Mouse (Mus musculus) frontal cortex, postnatal 10 days (tissue): ENCODE data around the gene Mecom.
"Not testable (repeated sequence)": the region's sequence is repeated elsewhere in the genome, so short reads cannot be mapped to it uniquely, and the experiment has no call there.

Experiments
- DNase-seq, 2 experiments: peaks; one replicate each; pipeline ENCODE4 v3.0.0; 2022; ENCODE audit warnings: low spot score in 2 of 2, mixed read lengths in 1 of 2

The Mecom gene

GRCm38 (mm10) chr3:30547908-30548307 is at the start of gene Mecom:
Mecom (minus strand) TSS chr3:30548008.
- DNase-seq = no peak

GRCm38 (mm10) chr3:30597271-30597670 is 49.5 kb upstream of the Mecom start:
- no peak for DNase-seq

GRCm38 (mm10) chr3:30595111-30595832 is 47.5 kb upstream of the Mecom start:
- DNase-seq = peak in 1 of 2 experiments; percentile 15

GRCm38 (mm10) chr3:30593719-30594485 is 46.1 kb upstream of the Mecom start:
- DNase-seq = no peak

GRCm38 (mm10) chr3:30592418-30592853 is 44.6 kb upstream of the Mecom start:
- no peak for DNase-seq

GRCm38 (mm10) chr3:30588865-30589264 is 41.1 kb upstream of the Mecom start:
- no peak for DNase-seq

- no peak for DNase-seq
These were observed 25.7 kb upstream of the Mecom start for GRCm38 (mm10) chr3:30573549-30573948.

- DNase-seq = not testable (repeated sequence)
These were observed 18.5 kb upstream of the Mecom start for GRCm38 (mm10) chr3:30566333-30566732.

DNA sequence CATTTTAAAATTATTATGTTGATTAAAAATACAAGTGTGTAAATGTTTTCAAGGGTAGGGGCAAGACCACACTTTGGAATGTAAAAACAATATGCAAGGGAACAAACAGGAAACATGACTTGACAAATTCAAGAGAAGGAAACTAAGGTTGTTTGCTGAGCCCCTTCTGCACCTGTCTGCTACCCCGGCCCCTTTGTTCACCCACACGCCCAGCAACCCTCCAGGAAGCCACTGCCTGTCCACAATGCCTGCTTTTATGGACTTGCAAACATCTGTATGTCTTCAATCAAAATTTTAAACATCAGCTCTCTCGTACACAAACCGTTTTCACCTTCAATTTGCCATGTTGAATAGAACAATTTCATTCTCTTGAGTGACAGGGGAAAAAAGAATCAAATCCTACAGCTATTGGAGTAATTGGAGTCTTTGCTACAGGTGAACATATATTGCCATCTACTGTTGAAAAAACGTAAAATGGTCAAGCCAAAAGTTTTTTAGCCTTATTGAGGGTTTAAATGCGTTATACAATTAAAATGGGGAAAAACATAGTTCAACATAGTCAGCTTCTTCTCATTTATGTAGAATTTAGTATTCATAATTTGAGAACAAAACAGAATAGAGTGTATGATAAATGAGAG is 13.0 kb upstream of the Mecom start:
- no peak for DNase-seq

GRCm38 (mm10) chr3:30553741-30554140 is 5.9 kb upstream of the Mecom start:
- no peak for DNase-seq

DNA sequence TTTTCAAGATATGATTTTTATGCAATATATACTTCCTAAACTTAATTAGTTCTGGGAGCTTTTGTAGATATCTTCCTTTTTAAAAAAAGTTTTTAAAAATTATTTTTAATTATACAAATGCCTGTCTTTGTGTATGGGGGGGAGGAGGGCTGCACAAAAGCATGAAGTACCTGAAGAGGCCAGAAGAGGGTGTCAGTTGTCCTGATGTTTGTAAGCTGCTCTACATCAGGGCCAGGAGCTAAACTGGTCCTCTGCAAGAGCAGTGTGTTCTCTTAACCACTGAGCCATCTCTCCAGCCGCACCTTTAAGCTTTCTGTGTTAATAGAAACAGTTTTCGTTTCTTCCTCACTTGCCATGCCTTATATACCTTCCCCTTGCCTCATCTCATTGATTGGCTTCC is 2.4 kb upstream of the Mecom start:
- no peak for DNase-seq

GRCm38 (mm10) chr3:30548928-30549327 is 1.1 kb upstream of the Mecom start:
- no peak for DNase-seq

GRCm38 (mm10) chr3:30546831-30547369 is 908 bp downstream of the Mecom start:
- peak; percentile 18 to 21 for DNase-seq

DNA sequence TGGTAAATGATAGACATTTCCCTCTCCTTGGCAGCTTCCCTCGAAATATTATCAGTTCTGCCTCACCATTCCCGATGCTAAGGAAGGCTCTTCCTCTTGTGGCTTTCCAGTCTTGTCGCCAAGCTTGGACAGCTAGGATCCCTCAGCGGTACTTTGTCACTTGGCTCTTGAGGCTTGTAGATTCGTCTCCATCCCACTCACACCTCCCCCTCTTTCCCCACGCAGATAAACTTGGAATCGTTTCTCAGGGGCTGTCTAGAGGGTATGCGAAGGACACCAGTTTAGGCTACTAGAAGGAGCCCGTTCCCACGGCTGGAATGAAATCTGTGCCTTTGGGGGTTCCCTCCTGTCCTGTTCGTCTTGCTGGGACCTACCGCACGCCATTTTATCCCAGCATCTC is 1.4 kb downstream of the Mecom start:
- no peak for DNase-seq

DNA sequence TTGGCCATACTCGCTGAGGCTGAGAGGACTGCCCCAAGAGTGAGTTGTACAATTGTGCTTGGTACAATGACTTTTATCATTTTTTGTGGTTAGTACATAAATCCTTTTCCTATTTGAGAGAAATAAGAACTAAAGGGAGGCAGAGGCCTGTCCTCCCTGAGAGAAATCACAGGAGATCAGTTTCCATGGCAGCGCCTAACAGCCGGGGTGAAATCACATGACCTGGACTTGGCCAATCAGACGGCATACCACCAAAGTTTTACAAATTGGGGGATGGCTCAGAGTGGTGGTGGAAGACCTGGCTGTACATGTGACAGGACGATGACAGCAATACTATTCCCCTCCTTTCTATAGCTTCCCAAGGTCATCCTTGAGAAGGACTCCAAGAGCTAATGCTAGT is 2.6 kb downstream of the Mecom start:
- DNase-seq = no peak

DNA sequence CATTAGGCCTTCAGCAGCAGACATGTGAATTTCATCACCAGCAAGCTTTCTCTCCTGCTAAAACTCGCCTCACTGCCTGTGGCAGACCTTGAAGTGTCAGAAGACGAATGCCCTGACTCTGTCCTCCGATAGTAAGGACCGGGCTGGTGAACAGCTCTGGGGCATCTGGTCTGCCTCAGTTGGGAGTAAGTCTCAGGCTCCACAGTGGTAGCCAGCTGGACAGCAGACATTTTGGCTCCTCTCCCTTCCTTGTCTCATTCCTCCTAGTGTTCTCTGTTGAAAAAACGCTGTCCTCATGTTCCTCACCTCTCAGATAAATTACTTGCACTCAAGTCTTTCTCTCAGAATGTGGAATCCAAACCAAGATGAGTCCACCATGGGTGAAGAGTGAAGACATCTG is 3.5 kb downstream of the Mecom start:
- no peak for DNase-seq

GRCm38 (mm10) chr3:30535821-30536220 is 12.0 kb downstream of the Mecom start:
- DNase-seq = no peak

DNA sequence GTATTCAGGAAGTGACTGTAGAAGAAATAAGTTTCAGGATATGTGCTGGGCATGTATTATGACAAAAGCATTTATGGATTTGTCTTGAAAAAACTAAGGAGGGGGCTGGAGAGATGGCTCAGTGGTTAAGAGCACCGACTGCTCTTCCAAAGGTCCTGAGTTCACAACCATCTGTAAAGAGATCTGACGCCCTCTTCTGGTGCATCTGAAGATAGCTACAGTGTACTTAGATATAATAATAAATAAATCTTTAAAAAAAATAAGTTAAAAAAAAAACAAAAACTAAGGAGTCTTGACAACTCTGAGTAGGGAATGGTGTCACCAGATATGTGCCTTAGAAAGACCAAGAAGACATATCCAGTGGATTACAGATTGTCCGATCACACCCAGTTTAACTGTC is 27.1 kb downstream of the Mecom start:
- not testable (repeated sequence) for DNase-seq

DNA sequence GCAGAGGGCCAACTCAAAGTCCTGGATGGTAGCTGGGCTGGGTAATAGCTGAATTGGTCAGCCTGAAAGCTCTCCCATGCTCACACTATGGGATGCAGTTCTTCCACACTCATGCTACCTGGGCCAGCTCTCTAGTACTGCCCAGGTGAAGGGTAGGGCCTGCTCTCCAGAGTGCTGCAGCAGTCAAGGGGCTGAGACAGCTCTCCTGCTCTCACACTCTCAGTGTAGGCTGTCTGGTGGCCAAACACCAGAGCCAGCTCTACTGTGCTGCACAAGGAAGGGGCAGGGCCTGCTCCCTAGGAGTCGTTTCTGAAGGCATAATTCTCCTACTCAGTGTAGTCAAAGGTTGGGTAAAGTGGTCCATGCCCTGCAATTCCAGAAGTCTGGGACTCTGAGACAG is 28.4 kb downstream of the Mecom start:
- no peak for DNase-seq

- no peak for DNase-seq
These were observed 32.0 kb downstream of the Mecom start for GRCm38 (mm10) chr3:30515795-30516170.

DNA sequence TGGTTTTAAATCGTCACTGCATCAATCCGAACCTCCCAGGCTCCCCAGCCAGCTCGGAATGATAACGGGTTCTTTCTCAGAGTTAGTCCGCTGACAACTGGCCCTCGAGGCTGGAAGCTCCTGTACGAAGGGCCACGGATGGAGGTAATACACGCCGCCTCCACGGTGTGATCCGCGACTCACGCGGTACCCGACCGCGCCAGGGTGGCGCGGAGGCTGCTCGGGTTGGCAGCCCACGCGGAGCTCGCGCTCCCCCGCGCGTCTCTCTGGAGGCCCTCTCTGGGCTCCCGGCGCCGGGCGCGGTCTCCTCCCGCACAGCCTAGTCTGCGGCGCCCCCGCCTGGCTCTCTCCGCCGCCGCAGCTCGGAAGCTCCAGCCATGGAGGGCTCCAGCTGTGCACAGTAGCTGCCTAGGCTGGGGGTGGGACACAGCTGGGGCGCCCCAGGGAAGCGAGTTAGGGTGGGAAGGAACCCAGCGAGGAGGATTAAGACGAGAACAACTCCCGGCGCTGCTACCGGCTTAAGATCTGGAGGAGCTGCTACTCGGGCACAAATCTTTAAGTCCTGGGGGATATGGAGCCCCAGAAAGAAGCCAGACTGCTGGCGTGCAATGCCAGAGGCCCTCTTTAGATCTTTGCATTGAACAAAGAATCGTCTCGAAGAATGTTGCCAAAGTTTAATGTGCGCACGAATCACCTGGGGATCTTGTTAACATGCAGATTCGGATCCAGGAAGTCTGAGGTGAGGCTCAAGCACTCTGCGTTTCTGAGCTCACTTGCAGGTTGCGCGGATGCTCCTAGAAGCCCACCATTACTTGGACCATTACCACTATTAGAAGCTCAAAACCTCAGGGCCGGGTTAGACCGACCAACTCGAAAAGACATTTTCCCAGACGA is 32.7 kb downstream of the Mecom start:
- DNase-seq = peak; percentile 7 to 31
